Mouse (Mus musculus) liver, embryonic 13.5 days (tissue): ENCODE results near the gene Liph. TPM values are rescaled to one million over a fixed set of nuclear protein-coding genes. Genes with fewer than 3 reads are reported as not detected.
"Not testable (repeated sequence)": the region's sequence is repeated elsewhere in the genome, so short reads cannot be mapped to it uniquely, and the experiment has no call there.

Source experiments
- ATAC-seq: fragments of 200-750 bp; cut with Nextera tagmentation; 2 replicates; pipeline ENCODE4 v1.8.0; 2017; ENCODE audit warnings: low read depth, mild to moderate bottlenecking, moderate number of reproducible peaks, moderate library complexity
- DNase-seq: peaks from one replicate; pipeline ENCODE4 v3.0.0; 2022
- H3K27ac ChIP-seq: fragments of 300-500 bp; sonication (generic); 2 replicates; pipeline ENCODE4 v1.5.1; 2015; ENCODE audit warnings: moderate library complexity, mild to moderate bottlenecking, inconsistent platforms
- H3K27me3 ChIP-seq: fragments of 300-500 bp; sonication (generic); 2 replicates; pipeline ENCODE4 v1.6.1; 2015; ENCODE audit warnings: mild to moderate bottlenecking, inconsistent platforms
- H3K36me3 ChIP-seq: fragments of 300-500 bp; sonication (generic); 2 replicates; pipeline ENCODE4 v1.6.1; 2015; ENCODE audit warnings: mild to moderate bottlenecking, inconsistent platforms
- H3K4me1 ChIP-seq: fragments of 300-500 bp; sonication (generic); replicated peaks from 2 replicates; pipeline ENCODE4 v1.6.1; 2015; ENCODE audit warnings: inconsistent platforms
- H3K4me2 ChIP-seq: fragments of 300-500 bp; sonication (generic); 2 replicates; pipeline ENCODE4 v1.6.1; 2015; ENCODE audit warnings: inconsistent platforms, mild to moderate bottlenecking, moderate library complexity
- H3K4me3 ChIP-seq: fragments of 300-500 bp; sonication (generic); replicated peaks from 2 replicates; pipeline ENCODE4 v1.5.1; 2015; ENCODE audit warnings: mild to moderate bottlenecking, inconsistent platforms
- H3K9ac ChIP-seq: fragments of 300-500 bp; sonication (generic); 2 replicates; pipeline ENCODE4 v1.6.1; 2015; ENCODE audit warnings: mild to moderate bottlenecking, inconsistent platforms
- H3K9me3 ChIP-seq: fragments of 300-500 bp; sonication (generic); replicated peaks from 2 replicates; pipeline ENCODE4 v1.6.1; 2016; ENCODE audit warnings: inconsistent platforms
- WGBS: fragments of 180-500 bp; shearing (Covaris S2); methylation state at CpG from one replicate; pipeline ENCODE4 v1.1.7; 2015; ENCODE audit not compliant: insufficient replicate concordance; 5-methylcytosine and 5-hydroxymethylcytosine counted together
- polyA plus RNA-seq: library from polyadenylated mRNA; unstranded; fragments of >200 nt; fragmentation: Nextera tagmentation; extraction: Ambion mirVana; gene quantifications from 2 replicates; pipeline ENCODE4 v1.2.1, GENCODE M21; 2015

The Liph gene
- polyA plus RNA-seq, 1 experiment from 2014 or later: 1.3 TPM

DNA sequence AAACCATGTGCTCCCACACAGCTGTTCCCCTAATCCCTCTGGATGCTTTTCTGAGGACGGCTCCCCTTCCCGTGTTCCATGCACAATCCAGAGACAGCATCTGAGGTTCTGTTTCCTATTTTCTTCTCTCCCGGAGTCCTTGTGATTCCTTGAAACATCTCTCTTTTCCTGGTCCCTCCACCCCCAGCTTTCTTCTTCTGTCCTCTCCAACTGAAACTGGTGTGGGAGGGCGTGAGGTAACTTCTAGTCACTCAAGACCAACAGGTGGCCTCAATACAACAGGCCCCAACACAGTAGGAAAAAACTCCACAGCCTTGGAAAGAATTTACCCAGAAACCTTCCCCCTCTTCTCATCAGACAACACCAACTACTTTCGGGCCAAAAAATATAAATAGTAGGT, 18.1 kb downstream of the Liph start:
- WGBS: 64% methylated on average over 5 of the region's 5 CpGs
- H3K4me2 ChIP-seq: no peak overlapping the region
- no peak overlapping the region for H3K27ac ChIP-seq
- no peak overlapping the region for H3K9ac ChIP-seq
- DNase-seq: no peak
- no peak for ATAC-seq
- H3K36me3 ChIP-seq: no peaks in the 10 kb centered on the region
- peaks cover 23% of the 10 kb centered on the region for H3K27me3 ChIP-seq
- no peaks in the 10 kb centered on the region for H3K9me3 ChIP-seq
- H3K4me3 ChIP-seq: no peak overlapping the region
- H3K4me1 ChIP-seq: 0 out of 2 replicates have a peak, but pooled peaks cover 4% of the 10 kb centered on the region

DNA sequence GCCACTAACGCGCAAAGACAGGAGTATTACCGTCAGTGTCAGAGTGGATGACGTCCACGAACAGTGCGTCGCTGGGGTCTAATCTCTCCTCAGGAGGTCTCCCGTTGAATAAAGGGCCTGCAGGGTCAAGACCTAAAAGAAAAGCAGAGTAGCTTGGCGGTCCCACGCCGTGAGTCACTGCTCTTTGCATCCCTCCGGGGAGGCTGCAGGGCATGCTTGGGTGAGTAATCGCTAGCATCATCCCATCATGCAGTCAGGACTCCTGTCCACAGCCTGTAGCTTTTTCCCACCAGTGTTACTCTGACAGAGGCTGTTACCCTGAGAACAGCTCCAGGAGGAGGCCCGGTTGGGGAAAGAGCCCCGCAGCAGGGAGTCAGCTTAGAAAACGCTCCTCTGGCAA, 19.3 kb downstream of the Liph start:
- Histone ChIP-seq H3K4me3 (no peak overlapping the region), H3K9ac (no peak overlapping the region), H3K4me2 (no peak overlapping the region), H3K27ac (no peak overlapping the region), H3K27me3 (peaks cover 23% of the 10 kb centered on the region), H3K4me1 (0 out of 2 replicates have a peak, but pooled peaks cover 4% of the 10 kb centered on the region), H3K36me3 (no peaks in the 10 kb centered on the region), H3K9me3 (no peaks in the 10 kb centered on the region)
- WGBS: 16% methylated on average over 16 of the region's 16 CpGs
- ATAC-seq (no peak), DNase-seq (no peak)

GRCm38 (mm10) chr16:21971446-21971845, 24.0 kb downstream of the Liph start:
- no peak overlapping the region for H3K9ac ChIP-seq
- no peak overlapping the region for H3K4me2 ChIP-seq
- no peaks in the 10 kb centered on the region for H3K9me3 ChIP-seq
- DNase-seq (no peak), ATAC-seq (no peak)
- H3K27ac ChIP-seq: no peak overlapping the region
- H3K4me1 ChIP-seq: 0 out of 2 replicates have a peak, but pooled peaks cover 4% of the 10 kb centered on the region
- no peaks in the 10 kb centered on the region for H3K36me3 ChIP-seq
- no peak overlapping the region for H3K4me3 ChIP-seq
- 57% methylated on average over 4 of the region's 4 CpGs for WGBS
- H3K27me3 ChIP-seq: peaks cover 12% of the 10 kb centered on the region

DNA sequence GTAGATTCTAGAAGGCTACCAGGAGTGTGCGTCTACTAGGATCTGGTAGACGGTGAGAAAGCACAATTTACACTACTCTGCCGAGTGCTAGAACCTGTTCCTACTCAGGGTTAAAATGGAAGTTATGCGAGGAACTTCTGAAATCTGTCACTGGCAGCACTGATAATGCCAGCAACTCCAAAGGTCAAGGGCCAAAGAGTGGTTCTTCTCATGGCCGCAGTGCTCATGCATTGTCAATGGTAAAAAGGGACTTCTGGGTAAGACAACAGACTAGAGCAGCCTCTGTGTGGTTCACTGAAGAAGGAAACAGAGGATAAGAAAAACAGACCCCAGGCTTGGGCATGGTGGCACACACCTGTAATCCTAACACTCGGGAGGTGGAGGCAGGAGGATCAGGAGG, 24.9 kb downstream of the Liph start:
- Histone ChIP-seq H3K27ac (no peak overlapping the region), H3K4me2 (no peak overlapping the region), H3K4me3 (no peak overlapping the region), H3K36me3 (no peaks in the 10 kb centered on the region), H3K27me3 (peaks cover 3% of the 10 kb centered on the region), H3K9ac (no peak overlapping the region), H3K4me1 (0 out of 2 replicates have a peak, but pooled peaks cover 4% of the 10 kb centered on the region), H3K9me3 (no peaks in the 10 kb centered on the region)
- no peak for ATAC-seq
- 73% methylated on average over 6 of the region's 6 CpGs for WGBS
- no peak for DNase-seq

DNA sequence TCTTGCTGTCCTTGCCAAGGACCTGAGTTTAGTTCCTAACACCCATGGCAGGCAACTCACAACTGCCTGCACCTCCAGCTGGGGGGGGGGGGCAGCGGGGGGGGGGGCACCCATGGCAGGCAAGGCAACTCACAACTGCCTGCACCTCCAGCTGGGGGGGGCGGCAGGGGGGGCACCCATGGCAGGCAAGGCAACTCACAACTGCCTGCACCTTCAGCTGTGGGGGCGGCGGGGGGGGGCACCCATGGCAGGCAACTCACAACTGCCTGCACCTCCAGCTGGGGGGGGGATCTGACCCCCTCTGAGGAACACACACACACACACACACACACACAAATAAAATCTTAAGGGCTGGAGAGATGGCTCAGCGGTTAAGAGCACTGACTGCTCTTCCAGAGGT, 25.6 kb downstream of the Liph start:
- H3K9me3 ChIP-seq: no peaks in the 10 kb centered on the region
- 0 out of 2 replicates have a peak, but pooled peaks cover 4% of the 10 kb centered on the region for H3K4me1 ChIP-seq
- H3K27me3 ChIP-seq: no peaks in the 10 kb centered on the region
- no peak for DNase-seq
- H3K27ac ChIP-seq: no peak overlapping the region
- no peak for ATAC-seq
- no peaks in the 10 kb centered on the region for H3K36me3 ChIP-seq
- H3K9ac ChIP-seq: no peak overlapping the region
- 54% methylated on average over 4 of the region's 5 CpGs for WGBS
- H3K4me3 ChIP-seq: no peak overlapping the region
- no peak overlapping the region for H3K4me2 ChIP-seq

DNA sequence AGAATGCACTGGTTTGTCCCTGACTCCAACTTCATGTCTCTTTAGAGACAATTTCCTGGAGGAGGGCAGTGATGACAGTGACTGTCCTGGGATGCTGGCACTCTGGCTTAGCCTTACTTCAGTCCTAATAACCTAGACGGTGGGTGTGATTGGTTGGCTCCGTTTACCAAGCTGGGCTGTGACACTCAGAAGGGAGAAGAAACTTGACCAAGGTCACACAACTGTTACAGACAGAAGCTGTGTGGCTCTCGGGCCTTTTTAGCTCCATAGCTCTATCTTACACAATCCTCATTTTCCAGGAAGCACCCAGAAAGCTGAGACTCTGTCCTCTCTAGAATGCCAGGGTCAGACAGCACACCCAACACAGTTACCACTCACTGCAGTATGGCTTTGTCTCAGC, 29.9 kb downstream of the Liph start:
- Histone ChIP-seq H3K9ac (no peak overlapping the region), H3K27ac (no peak overlapping the region), H3K4me1 (no peaks in the 10 kb centered on the region), H3K4me3 (no peak overlapping the region), H3K27me3 (no peaks in the 10 kb centered on the region), H3K4me2 (no peak overlapping the region), H3K9me3 (no peaks in the 10 kb centered on the region), H3K36me3 (no peaks in the 10 kb centered on the region)
- ATAC-seq (no peak), DNase-seq (no peak)
- 51% methylated on average over 3 of the region's 3 CpGs for WGBS

- Histone ChIP-seq H3K4me1 (no peaks in the 10 kb centered on the region), H3K27ac (no peak overlapping the region), H3K9ac (no peak overlapping the region), H3K4me3 (no peak overlapping the region), H3K36me3 (no peaks in the 10 kb centered on the region), H3K4me2 (no peak overlapping the region), H3K9me3 (no peaks in the 10 kb centered on the region), H3K27me3 (no peaks in the 10 kb centered on the region)
- no peak for ATAC-seq
- 69% methylated on average over 12 of the region's 12 CpGs for WGBS
- no peak for DNase-seq
Observed at GRCm38 (mm10) chr16:21955591-21955990, 39.9 kb downstream of the Liph start.

GRCm38 (mm10) chr16:21946761-21947715, 48.4 kb downstream of the Liph start, which contains the start of gene Tmem41a:
Gene Tmem41a (minus strand): TSS chr16:21947552.
- Histone ChIP-seq H3K27me3 (0 out of 2 replicates have a peak, but pooled peaks cover 3% of the 10 kb centered on the region), H3K4me3 (peak within 1 kb of the TSS; percentile 79), H3K4me2 (peak within 1 kb of the TSS; percentile 91), H3K4me1 (peaks cover 25% of the 10 kb centered on the region), H3K27ac (peak within 1 kb of the TSS; percentile 69), H3K9me3 (no peaks in the 10 kb centered on the region), H3K9ac (peak within 1 kb of the TSS; percentile 79), H3K36me3 (peaks cover 8% of the 10 kb centered on the region)
- DNase-seq: peak; percentile 89
- ATAC-seq: peak; percentile 97
- WGBS: 1% methylated on average over 63 of the region's 63 CpGs

- Histone ChIP-seq H3K27me3 (no peaks in the 10 kb centered on the region), H3K27ac (no peak overlapping the region), H3K4me2 (no peak overlapping the region), H3K9me3 (no peaks in the 10 kb centered on the region), H3K4me3 (no peak overlapping the region), H3K36me3 (peaks cover 14% of the 10 kb centered on the region), H3K9ac (no peak overlapping the region), H3K4me1 (no peaks in the 10 kb centered on the region)
- no peak for DNase-seq
- ATAC-seq: no peak
- 72% methylated on average over 13 of the region's 13 CpGs for WGBS
Observed at GRCm38 (mm10) chr16:21928471-21928870, 67.0 kb downstream of the Liph start.

- H3K27ac ChIP-seq: no peak overlapping the region
- no peak for ATAC-seq
- no peaks in the 10 kb centered on the region for H3K36me3 ChIP-seq
- H3K27me3 ChIP-seq: no peaks in the 10 kb centered on the region
- no peak overlapping the region for H3K9ac ChIP-seq
- H3K9me3 ChIP-seq: no peaks in the 10 kb centered on the region
- H3K4me1 ChIP-seq: no peaks in the 10 kb centered on the region
- no peak for DNase-seq
- WGBS: 62% methylated on average over 7 of the region's 7 CpGs
- H3K4me3 ChIP-seq: no peak overlapping the region
- no peak overlapping the region for H3K4me2 ChIP-seq
Observed at GRCm38 (mm10) chr16:21916681-21917080, 78.8 kb downstream of the Liph start.

DNA sequence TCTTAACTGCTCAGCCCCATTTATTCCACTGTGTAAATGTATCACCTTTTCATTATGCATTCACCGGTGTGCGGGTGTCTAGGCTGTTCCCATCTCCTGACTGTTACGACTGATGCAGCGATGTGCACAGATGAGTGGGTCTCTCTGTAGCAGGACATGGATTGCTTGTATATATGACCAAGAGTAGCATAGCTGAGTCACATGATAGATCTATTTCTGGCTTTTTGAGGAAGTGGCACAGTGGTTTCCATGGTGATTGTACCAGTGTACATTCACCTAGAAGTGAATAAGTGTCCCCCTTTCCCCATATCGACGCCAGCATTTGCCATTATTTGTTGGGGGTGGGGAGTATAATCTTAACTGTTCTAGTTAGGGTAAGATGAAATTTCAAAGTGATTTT, 82.1 kb downstream of the Liph start:
- no peak for DNase-seq
- Histone ChIP-seq H3K4me1 (no peaks in the 10 kb centered on the region), H3K36me3 (no peaks in the 10 kb centered on the region), H3K9me3 (no peaks in the 10 kb centered on the region), H3K4me3 (no peak overlapping the region), H3K27me3 (no peaks in the 10 kb centered on the region), H3K4me2 (no peak overlapping the region), H3K27ac (no peak overlapping the region), H3K9ac (no peak overlapping the region)
- WGBS: 54% methylated on average over 6 of the region's 6 CpGs
- ATAC-seq: no peak

DNA sequence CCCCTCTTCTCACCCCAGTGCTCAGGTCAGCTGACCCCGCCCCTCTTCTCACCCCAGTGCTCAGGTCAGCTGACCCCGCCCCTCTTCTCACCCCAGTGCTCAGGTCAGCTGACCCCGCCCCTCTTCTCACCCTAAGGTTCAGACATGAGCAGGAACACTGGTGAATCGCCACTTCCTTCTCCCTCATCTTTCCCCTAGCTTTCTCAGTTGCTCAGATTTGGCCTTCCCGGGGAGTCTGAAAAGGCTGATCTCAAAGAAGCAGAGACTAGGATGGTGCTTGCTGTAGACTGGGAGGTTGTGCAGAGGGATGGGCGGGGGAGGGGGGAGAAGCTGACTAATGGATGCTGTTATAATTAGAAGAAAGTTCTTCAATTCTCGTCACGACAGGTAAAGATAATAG, 86.6 kb downstream of the Liph start:
- not testable (repeated sequence) for H3K27me3 ChIP-seq, H3K9me3 ChIP-seq, ATAC-seq, DNase-seq, H3K4me3 ChIP-seq, H3K9ac ChIP-seq, H3K27ac ChIP-seq, H3K36me3 ChIP-seq, H3K4me2 ChIP-seq, H3K4me1 ChIP-seq
- 47% methylated on average over 6 of the region's 8 CpGs for WGBS
